In genomic region chr3:144719901-144720747, GRCm38 (mm10) we compare ENCODE assay signal across 8 mouse cellular contexts. TPM values are rescaled to one million over a fixed set of nuclear protein-coding genes. Genes with fewer than 3 reads are reported as not detected.
DNase-seq lines count a peak whose midpoint lies in the region; ATAC-seq and TF ChIP-seq lines count a peak whose summit lies in the region.

Gene Sh3glb1 (minus strand): TSS chr3:144720335.

- peak; percentile 93 for DNase-seq in 416B (ENCODE audit: low read depth)
- DNase-seq in heart, adult 9 months (ENCODE audit: low spot score in 2 of 2), result peak; percentile 90 to 95
- peak; percentile 87 to 98 for DNase-seq in monocyte, adult 2 months (ENCODE audit: low read depth in 1 of 2, low spot score in 2 of 2)
- DNase-seq in spleen, postnatal 36 days (ENCODE audit: low spot score in 2 of 2), result peak; percentile 93 to 95

- no peaks in the 10 kb centered on the region for H3K36me3 ChIP-seq in embryonic facial prominence, embryonic 15.5 days
- H3K36me3 ChIP-seq in kidney, embryonic 14.5 days (ENCODE audit: control insufficient read depth, insufficient read depth, low read length), result no peaks in the 10 kb centered on the region
- no peaks in the 10 kb centered on the region for H3K36me3 ChIP-seq in limb, embryonic 15.5 days

- no peaks in the 10 kb centered on the region for H3K9me3 ChIP-seq in embryonic facial prominence, embryonic 15.5 days (replicated peaks)
- no peaks in the 10 kb centered on the region for H3K9me3 ChIP-seq in kidney, embryonic 14.5 days (ENCODE audit: control insufficient read depth, low read length)
- H3K9me3 ChIP-seq in limb, embryonic 15.5 days, result no peaks in the 10 kb centered on the region

- WGBS in bone marrow, adult 2 months, result 1% methylated on average over 86 of the region's 98 CpGs
- WGBS in embryonic facial prominence, embryonic 15.5 days, result 1% methylated on average over 63 of the region's 98 CpGs
- under 1% methylated on average over 67 of the region's 98 CpGs for WGBS in kidney, embryonic 14.5 days
- under 1% methylated on average over 61 of the region's 98 CpGs for WGBS in limb, embryonic 15.5 days

- peak within 1 kb of the TSS; percentile 94 for H3K27ac ChIP-seq in bone marrow, adult 2 months (ENCODE audit: control insufficient read depth, insufficient read depth, low read depth, low read length, poor library complexity)
- peak within 1 kb of the TSS; percentile 97 for H3K27ac ChIP-seq in embryonic facial prominence, embryonic 15.5 days (replicated peaks)
- peak within 1 kb of the TSS; percentile 99 for H3K27ac ChIP-seq in kidney, embryonic 14.5 days (ENCODE audit: low read depth, low read length)
- H3K27ac ChIP-seq in limb, embryonic 15.5 days, result peak within 1 kb of the TSS; percentile 99

- peak within 1 kb of the TSS; percentile 94 for H3K4me3 ChIP-seq in bone marrow, adult 2 months (replicated peaks; ENCODE audit: control insufficient read depth, low read depth, low read length)
- peak within 1 kb of the TSS; percentile 62 for H3K4me3 ChIP-seq in embryonic facial prominence, embryonic 15.5 days (replicated peaks)
- H3K4me3 ChIP-seq in kidney, embryonic 14.5 days (ENCODE audit: low read length), result peak within 1 kb of the TSS; percentile 88
- peak within 1 kb of the TSS; percentile 84 for H3K4me3 ChIP-seq in limb, embryonic 15.5 days

- TF ChIP-seq POLR2A in bone marrow, adult 2 months (IDR thresholded peaks at IDR 0.05; ENCODE audit: borderline replicate concordance, control insufficient read depth, low read depth, low read length), result peak; percentile 47; the same call in 1 of the 2 replicates

- peak; percentile 94 for TF ChIP-seq CTCF in bone marrow, adult 2 months (IDR thresholded peaks at IDR 0.05; ENCODE audit: control insufficient read depth, insufficient read depth, low read length)

- H3K4me2 ChIP-seq in embryonic facial prominence, embryonic 15.5 days (replicated peaks), result peak within 1 kb of the TSS; percentile 69
- peak within 1 kb of the TSS; percentile 82 for H3K4me2 ChIP-seq in kidney, embryonic 14.5 days (replicated peaks; ENCODE audit: low read depth, low read length)
- H3K4me2 ChIP-seq in limb, embryonic 15.5 days, result peak within 1 kb of the TSS; percentile 57

- H3K27me3 ChIP-seq in embryonic facial prominence, embryonic 15.5 days, result no peaks in the 10 kb centered on the region
- no peaks in the 10 kb centered on the region for H3K27me3 ChIP-seq in kidney, embryonic 14.5 days (ENCODE audit: control insufficient read depth, insufficient read depth, low read length)
- H3K27me3 ChIP-seq in limb, embryonic 15.5 days, result no peaks in the 10 kb centered on the region

- peak; percentile 91 for ATAC-seq in embryonic facial prominence, embryonic 15.5 days (ENCODE audit: insufficient number of reproducible peaks, low FRiP score, low TSS enrichment, low read depth)
- peak; percentile 93 for ATAC-seq in kidney, embryonic 14.5 days (ENCODE audit: low FRiP score, low TSS enrichment)
- peak; percentile 90 for ATAC-seq in limb, embryonic 15.5 days (ENCODE audit: insufficient number of reproducible peaks, low FRiP score, low TSS enrichment, low read depth)

- peak within 1 kb of the TSS; percentile 58 for H3K9ac ChIP-seq in embryonic facial prominence, embryonic 15.5 days
- peak within 1 kb of the TSS; percentile 95 for H3K9ac ChIP-seq in kidney, embryonic 14.5 days (ENCODE audit: low read depth, low read length)
- peak within 1 kb of the TSS; percentile 85 for H3K9ac ChIP-seq in limb, embryonic 15.5 days

- peaks cover 2% of the 10 kb centered on the region; the same call in 1 of the 2 replicates for H3K4me1 ChIP-seq in bone marrow, adult 2 months (ENCODE audit: control insufficient read depth, insufficient read depth, low read length)
- H3K4me1 ChIP-seq in embryonic facial prominence, embryonic 15.5 days, result peaks cover 25% of the 10 kb centered on the region
- H3K4me1 ChIP-seq in kidney, embryonic 14.5 days (ENCODE audit: control insufficient read depth, insufficient read depth, low read length), result peaks cover 21% of the 10 kb centered on the region; the same call in 1 of the 2 replicates
- peaks cover 24% of the 10 kb centered on the region for H3K4me1 ChIP-seq in limb, embryonic 15.5 days

RNA-seq across cellular contexts. Expression of gene Sh3glb1, which starts in this region (rescaled TPM):
- 115 and 118 TPM in 2 replicates for polyA plus RNA-seq in bone marrow, adult 2 months (2011; ENCODE audit: insufficient read depth, insufficient read length, low replicate concordance, missing spikeins)
- 130 and 132 TPM in 2 replicates for polyA plus RNA-seq in embryonic facial prominence, embryonic 15.5 days (2015; fragmentation: Nextera tagmentation; extraction: Ambion mirVana)
- polyA plus RNA-seq in kidney, embryonic 14.5 days (2014; fragmentation: Nextera tagmentation; extraction: Ambion mirVana), result 82.7 and 94.3 TPM in 2 replicates
- polyA plus RNA-seq in limb, embryonic 15.5 days (2015; fragmentation: Nextera tagmentation; extraction: Ambion mirVana), result 121 and 135 TPM in 2 replicates

Comparison
In these comparisons a context has a peak if more than half of its experiments do, and no peak if none do; other contexts are left out.
1. Peak in every context shown above with its lines: DNase-seq, ATAC-seq, H3K4me3 ChIP-seq and H3K27ac ChIP-seq.